Mouse (Mus musculus): ENCODE data around the gene Fnbp1l.

Gene Fnbp1l

DNA sequence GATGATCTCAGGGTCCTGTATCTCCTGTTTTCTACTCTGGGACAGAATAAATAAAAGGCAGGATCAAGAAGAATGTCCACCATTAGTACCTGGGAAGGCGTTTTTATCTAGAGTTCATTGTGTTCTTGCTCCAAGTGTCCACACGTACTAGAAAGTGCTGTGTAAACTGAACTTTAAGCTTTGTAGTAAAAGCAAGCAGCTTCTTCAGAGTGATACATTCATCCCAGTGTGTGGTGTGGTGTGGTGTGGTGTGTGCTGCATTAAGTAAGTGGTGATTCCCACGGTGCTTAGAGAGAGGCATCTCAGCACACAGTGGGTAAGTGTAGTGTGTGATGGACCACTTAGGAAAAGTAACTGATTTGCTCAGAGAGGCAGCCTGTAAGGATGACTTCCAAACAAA is 91.0 kb downstream of the Fnbp1l start:
- no peak for DNase-seq (ENCODE audit: low read depth, low spot score)

- peak; percentile 57 for DNase-seq (ENCODE audit: low read depth, low spot score)
Measured at GRCm38 (mm10) chr3:122521294-122521693, 98.2 kb downstream of the Fnbp1l start.

DNA sequence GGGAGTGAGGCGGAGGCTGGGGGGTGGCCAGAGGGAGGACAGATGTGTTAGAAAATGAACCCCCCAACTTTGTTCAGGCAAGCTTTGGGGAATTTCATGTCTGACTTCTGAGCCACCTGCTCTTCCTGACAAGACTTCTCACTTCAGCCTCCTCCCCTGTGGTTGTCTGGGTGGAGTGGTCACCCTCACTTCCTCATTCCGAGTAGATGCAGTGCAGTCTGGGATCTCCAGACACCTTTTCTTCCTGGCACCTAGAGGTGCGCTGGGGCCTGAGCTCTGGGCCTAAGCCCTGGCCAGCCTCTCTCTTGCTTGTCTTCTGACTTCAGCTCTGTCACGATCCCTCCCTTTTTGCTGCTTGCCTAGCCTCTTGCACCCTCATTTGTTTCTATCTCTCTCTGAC is 98.6 kb downstream of the Fnbp1l start:
- DNase-seq (ENCODE audit: low read depth, low spot score) = no peak

- DNase-seq (ENCODE audit: low read depth, low spot score) = no peak
Measured at GRCm38 (mm10) chr3:122520365-122520764, 99.2 kb downstream of the Fnbp1l start.

- DNase-seq (ENCODE audit: low read depth, low spot score) = no peak
Measured at GRCm38 (mm10) chr3:122519082-122519481, 100.4 kb downstream of the Fnbp1l start.

DNA sequence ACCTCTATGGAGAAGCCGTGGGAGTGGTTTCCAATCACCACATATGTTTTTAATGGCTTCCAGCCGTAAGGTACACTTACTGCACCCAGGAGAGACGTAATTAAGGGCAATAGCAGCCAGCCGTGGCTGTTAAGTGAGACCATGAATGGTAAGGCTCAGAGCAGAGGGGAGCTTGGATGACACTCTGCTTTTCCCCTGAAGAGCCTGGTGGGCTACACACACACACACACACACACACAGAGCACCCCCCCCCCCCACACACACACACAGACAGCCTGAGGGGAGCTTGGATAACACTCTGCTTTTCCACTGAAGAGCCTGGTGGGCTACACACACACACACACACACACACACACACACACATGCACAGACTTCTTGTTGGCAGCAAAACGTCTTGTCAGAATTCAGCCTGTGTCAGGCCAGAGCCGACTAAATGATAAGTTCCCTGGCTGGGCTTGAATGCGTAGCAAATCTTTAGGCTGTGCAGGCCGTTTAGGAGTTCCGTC is 101.2 kb downstream of the Fnbp1l start:
- DNase-seq (ENCODE audit: low read depth, low spot score) = no peak

GRCm38 (mm10) chr3:122517726-122518125 is 101.8 kb downstream of the Fnbp1l start:
- no peak for DNase-seq (ENCODE audit: low read depth, low spot score)

DNA sequence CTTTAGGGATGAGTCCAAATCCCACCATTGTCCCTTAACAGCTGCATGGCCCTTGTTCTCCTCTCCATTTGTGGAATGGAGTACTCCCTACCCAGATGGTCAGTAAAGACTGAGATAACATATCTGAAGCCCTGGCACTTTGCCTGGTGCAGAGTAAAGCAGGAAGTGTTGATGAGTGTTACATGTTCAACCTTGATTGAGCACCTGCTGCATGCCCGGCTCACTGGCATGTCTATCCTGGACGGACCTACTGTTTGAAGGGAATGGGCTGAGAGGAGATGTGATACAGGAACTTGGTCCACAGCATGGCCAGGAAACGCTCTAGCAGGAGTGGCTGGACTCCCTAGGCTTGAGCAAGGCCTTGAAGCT is 103.2 kb downstream of the Fnbp1l start:
- DNase-seq (ENCODE audit: low read depth, low spot score) = no peak

DNA sequence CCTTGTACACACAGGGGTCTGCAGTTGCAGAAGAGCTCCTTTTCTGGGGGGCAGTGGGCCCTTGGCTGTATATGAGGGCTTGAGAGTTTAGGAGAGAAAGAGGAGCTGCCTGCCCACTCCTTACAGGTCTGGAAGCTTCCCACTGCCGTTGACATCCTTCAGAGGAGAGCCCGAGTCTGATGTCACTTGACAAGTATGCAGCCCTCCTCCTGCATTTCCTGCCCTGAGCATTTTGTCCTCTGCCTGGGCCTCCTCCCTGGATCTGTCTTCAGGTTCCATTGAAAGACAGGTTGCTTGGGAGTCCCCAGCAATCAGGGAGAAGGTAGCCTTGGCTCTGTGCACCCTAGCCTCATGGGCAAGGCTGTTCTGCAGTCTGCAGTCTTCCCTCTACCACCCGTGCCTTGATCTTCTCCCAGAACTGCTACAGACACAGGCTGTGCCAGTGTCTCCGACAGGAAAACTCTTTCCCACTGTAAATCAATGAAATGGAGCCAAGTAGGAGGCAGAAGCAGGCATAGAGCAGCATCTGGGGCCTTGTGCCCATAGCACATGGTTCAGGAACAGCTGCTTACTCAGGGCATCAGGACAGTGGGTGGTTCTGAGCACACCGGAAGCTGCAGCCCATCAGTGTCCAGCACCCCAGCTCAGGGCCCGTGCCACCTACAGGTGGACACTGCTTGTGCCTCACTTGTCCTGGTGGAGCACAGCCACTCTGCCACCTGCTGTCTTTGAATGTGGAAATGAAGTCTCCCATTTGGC is 103.8 kb downstream of the Fnbp1l start:
- DNase-seq (ENCODE audit: low read depth, low spot score) = peak; percentile 74

DNA sequence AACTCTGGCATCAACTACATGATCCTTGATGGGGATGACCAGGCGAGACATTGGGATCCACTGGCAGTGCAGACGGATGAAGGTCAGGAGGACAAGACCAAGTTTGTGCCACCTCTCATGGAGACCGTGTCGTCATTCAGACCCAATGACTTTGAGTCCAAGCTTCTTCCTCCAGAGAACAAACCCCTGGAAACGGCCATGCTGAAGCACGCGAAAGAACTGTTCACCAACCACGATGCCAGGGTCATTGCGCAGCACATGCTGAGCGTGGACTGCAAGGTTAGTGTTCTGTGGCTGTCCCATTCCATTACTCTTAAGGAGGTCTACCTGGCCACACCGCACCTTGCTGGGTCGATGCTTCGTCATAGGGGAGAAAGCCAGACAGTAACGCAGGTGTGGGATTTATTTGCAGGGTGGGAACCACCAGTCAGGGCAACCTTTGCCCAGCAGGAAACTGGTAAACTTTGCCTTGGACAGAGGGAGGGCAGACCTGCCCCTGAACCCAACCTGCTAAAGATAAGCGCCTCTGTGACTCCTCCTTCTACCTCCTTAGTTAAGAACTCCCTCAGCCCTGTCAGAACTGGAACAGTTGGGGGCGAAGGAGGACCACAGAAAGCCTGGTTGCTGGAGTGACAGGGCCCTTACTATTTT is 106.7 kb downstream of the Fnbp1l start:
- no peak for DNase-seq (ENCODE audit: low read depth, low spot score)

DNA sequence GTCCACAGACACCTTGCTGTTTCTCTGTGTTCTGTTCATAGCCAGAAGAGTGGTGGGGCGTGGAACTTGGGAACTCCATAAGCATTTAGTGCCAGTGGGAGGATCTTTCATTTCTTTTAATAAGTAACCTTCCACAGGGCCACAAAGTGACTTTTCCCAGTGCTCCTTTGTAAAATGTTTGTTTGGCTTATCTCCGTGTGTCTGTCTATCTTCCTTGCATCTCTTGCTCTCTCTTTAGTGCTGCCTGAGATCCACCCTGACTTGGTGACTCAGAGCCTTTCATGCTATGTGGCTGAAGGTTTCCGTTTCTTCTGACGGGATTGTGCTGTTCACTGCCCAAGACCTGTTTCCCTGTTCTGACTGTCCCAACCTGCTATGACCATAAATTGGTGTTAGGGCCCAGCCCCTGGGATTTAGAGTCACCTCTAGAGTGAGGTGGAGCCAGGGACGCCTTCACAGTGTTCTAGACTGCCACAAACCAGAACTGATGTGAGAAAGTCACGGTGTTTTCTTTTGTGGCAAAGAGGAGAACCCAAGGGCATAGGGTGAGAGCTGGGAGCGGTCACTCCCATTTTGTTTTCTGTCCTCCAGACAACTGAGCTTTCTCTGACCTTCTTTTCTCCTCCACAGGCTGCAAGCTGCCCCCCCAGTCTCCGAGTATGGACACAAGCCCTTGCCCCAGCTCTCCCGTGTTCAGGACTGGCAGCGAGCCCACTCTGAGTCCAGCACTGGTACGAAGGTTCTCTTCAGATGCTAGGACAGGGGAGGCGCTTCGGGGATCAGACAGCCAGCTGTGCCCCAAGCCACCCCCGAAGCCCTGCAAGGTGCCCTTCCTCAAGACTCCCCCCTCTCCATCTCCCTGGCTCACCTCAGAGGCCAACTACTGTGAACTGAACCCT is 107.5 kb downstream of the Fnbp1l start:
- DNase-seq (ENCODE audit: low read depth, low spot score) = peak; percentile 50

- DNase-seq (ENCODE audit: low read depth, low spot score) = no peak
Measured at GRCm38 (mm10) chr3:122510932-122511331, 108.6 kb downstream of the Fnbp1l start.

DNA sequence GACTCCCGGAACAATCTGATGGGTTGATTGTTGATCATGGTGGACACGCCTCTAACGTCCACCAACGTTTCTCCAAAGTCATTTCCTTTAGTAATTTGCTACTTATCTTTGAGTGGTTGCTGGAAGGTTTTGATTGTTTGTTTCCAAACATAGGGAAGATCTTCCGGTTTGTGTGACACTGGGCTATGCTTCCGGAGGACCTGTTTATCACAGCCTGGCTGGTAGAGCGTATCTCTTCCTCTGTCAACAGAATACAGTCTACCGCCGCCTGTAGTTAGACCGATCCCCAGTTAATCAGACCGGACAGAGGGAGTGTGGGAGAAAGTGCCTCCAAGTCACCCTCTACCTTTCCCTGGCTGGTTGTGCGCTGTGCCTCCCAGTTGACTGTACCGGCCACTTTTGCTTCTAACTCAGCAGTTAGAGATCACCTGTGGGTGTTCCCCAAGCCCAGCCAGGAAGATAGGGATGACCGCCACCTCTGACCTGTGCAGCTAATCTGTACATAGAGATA is 109.2 kb downstream of the Fnbp1l start:
- DNase-seq (ENCODE audit: low read depth, low spot score) = no peak

DNA sequence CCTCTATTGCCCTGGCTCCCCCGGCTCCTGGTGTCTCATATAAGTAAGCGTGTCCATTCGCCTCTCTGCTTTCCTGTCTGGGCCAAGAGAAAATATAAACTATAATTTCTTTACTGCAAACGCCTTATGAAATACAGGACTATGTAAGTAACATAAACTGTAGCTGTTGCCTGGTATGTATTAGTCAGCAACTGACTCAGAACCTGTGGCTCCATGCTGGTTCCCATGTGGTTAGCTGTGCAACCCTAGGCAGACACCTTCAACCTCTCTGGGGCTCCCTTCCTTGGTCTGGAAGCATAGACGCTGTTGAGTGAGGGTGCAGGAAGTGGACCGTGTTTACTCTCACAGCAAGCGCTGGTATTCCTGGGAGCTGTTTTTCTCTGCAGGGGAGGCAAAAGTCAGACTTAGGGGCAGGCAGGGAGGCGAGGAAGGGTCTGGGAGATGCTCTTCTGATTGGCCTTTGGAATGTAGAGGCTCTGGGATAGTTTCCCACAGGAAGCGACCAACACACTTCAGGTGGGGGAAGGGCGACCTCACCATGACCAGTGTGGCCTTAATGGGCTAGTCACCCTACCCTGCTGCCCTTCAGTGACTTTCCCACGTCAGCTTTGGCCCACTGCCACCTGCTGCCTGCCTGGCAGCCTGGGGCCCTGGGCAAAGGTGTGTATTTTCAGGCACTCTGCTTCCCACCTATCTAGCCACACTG is 109.8 kb downstream of the Fnbp1l start:
- DNase-seq (ENCODE audit: low read depth, low spot score) = peak; percentile 96

GRCm38 (mm10) chr3:122509084-122509483 is 110.4 kb downstream of the Fnbp1l start:
- DNase-seq (ENCODE audit: low read depth, low spot score) = peak; percentile 92

DNA sequence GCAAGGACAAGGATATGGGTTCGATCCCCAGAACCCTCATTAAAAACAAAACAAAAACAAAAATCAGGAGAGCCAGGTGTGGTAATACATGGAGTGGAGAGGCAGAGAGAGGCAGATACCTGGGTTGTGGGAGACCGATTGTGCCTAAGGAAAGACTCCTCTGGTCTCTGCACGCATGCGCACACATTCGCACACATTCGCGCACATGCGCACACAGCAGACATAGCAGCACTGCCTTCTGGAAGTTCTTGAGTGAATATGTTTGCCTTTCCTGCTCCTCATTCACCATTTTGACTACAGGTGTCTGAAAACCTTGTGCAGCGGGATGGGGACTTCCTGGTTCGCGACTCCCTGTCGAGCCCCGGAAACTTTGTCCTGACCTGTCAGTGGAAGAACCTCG is 111.7 kb downstream of the Fnbp1l start:
- DNase-seq (ENCODE audit: low read depth, low spot score) = no peak

DNA sequence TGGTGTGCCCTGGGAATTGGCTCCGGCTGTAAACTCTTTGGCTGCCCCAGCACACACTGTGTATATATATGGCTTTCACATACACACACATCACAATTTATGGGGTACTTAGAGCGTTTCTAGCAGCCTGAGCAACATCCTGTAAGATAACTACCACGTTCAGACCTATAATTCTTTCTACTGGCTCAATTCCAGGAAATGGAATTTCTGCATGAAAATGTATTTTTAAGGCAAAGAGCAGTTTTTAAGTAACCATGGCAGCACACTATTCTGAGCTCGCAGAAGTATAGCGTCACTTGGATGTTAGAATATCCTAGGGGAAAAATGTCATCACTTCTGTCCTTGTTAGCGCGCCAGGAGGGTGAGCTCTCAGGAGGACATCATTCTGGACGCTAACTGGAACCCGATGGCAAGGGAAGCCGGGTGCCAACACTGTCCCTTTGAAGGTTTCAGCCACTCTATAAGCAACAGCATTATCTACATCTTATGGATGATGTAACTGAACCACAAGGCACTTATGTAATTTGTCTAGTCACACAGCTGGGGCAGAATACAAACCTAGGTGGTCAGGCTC is 113.1 kb downstream of the Fnbp1l start:
- DNase-seq (ENCODE audit: low read depth, low spot score) = no peak

DNA sequence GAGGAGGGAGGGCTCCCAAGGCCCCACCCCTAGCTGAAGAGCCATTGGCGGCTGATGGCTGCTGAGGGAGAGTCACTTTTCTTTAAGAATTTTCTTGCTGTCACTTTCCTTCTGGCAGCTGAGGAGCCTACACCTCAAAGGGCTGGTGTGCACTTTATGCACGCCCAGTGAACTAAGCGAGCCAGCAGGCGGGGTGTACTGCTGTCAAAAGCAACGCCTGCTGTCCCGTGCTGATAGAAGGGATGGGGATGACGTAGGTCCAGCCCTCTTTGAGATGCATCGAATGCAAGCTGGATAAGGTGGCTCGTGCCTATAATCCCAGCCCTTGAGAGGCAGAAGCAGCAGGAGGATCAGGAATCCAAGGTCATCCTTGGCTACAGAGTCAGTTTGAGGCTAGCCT is 118.6 kb downstream of the Fnbp1l start:
- DNase-seq (ENCODE audit: low read depth, low spot score) = no peak

GRCm38 (mm10) chr3:122499647-122500046 is 119.9 kb downstream of the Fnbp1l start:
- no peak for DNase-seq (ENCODE audit: low read depth, low spot score)

DNA sequence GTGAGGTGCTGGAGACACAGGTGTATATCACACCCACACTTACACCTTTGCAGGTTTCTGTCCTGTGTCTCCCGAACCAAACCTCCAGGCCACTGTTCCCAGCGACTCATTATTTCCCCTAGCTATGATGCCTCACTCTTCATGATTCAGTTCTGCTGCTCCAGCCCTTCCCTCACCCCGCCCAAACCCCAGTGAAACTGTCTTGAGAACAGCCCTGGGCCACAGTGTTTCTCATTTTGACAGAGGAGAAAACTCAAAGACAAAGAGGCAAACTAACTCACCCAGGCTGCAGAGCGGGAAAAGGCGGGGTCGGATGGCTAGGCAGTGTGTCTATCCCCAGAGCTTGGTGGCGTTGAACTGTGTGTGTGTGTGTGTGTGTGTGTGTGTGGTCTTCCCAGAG is 121.0 kb downstream of the Fnbp1l start:
- peak; percentile 89 for DNase-seq (ENCODE audit: low read depth, low spot score)

- peak; percentile 60 for DNase-seq (ENCODE audit: low read depth, low spot score)
Measured at GRCm38 (mm10) chr3:122497871-122498270, 121.6 kb downstream of the Fnbp1l start.
